Mouse (Mus musculus) small intestine, adult 2 months (tissue): ENCODE data around the gene Arv1.

Experiments
- CTCF ChIP-seq: fragments of 200-500 bp; IDR thresholded peaks from 2 replicates; pipeline ENCODE4 v1.5.1; 2012; ENCODE audit warnings: low read depth, mild to moderate bottlenecking, control low read depth, inconsistent platforms, low read length, moderate library complexity, mixed read lengths; ENCODE audit not compliant: insufficient replicate concordance, insufficient read length; ENCODE audit errors: extremely low read depth
- POLR2A ChIP-seq: fragments of 200-500 bp; IDR thresholded peaks from 2 replicates; pipeline ENCODE4 v1.6.1; 2012; ENCODE audit warnings: low read depth, mild to moderate bottlenecking, control low read depth, inconsistent platforms, low read length, moderate library complexity

- TF ChIP-seq CTCF (no peak), POLR2A (no peak)
Observed at GRCm38 (mm10) chr8:124676661-124677060, 45.3 kb upstream of the Arv1 start.
